Mouse (Mus musculus): Measurements from ENCODE around the gene Arhgap23.

The Arhgap23 gene

DNA sequence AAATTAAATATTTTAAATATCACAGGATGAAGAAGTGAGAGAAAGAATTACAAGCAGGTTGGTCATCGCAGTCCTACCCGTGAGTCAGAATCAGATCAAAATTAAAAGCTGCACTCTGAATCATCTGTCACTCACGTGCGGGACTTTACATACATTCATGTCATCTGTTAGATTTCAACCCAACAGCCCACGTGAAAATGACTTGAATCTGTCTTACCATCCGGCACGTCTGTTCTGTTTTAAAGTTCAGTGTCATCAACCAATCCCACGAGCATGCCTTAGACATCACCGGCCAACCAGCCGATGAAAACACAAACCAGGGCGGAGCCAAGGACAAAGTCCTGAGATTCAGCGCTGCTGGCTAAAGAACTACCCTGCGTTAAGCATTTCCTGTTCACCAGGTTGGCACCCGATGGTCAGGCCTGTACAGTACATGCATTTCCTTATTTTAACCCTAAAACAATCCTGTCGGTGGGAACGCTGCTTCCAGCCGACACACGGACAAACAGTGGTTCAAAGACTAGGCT, 113.0 kb downstream of the Arhgap23 start:
- intact Hi-C loops (cut with DNase I), result loop anchor here (5.0 kb wide), 1 partner anchor 34 kb away; no protein-coding TSS in a partner anchor

DNA sequence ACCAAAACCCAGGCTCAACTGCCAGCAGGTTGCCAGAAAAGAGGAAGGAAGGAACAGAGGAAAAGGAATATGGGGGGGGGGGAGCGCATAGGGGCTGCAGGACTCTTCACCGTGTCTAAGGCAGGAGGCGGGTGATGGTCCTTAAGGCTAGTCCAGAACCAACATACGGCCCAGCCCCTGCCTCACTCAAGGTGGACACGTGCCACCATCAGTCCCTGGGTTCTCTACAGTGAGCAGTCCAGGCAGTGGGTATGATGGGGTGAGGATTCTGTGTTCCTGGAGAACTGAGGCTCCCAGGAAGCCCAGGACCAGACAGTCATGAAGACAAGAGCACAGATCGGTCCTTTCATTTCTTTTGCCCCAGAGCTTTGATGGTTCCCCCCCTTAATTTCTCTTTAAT, 114.7 kb downstream of the Arhgap23 start:
- intact Hi-C loops (cut with DNase I), result loop anchor here (5.0 kb wide), 2 partner anchors 47 to 92 kb away; partner anchors contain the start of gene Srcin1

DNA sequence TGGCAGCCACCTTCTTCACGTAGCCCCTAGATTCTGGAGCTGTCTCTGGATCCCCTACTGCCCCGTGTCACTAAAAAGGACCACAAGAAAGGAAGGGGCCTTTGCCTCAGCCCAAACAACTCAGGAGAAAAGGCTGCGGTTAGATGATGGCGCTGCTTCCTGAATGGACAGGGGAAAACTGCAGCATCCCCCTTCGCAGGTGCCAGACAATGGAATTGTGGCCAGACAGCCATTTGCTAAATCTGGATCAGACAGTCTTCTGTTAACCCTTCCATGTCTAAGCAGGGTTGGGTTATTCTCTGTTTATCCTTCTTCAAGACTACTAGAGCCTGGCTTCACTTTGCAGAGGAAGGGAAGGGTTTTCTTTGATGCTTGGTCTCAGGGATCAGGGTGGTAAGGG, 115.6 kb downstream of the Arhgap23 start:
- intact Hi-C loops (cut with DNase I), result loop anchor here (5.0 kb wide), 2 partner anchors 46 to 91 kb away; partner anchors contain the start of gene Srcin1

DNA sequence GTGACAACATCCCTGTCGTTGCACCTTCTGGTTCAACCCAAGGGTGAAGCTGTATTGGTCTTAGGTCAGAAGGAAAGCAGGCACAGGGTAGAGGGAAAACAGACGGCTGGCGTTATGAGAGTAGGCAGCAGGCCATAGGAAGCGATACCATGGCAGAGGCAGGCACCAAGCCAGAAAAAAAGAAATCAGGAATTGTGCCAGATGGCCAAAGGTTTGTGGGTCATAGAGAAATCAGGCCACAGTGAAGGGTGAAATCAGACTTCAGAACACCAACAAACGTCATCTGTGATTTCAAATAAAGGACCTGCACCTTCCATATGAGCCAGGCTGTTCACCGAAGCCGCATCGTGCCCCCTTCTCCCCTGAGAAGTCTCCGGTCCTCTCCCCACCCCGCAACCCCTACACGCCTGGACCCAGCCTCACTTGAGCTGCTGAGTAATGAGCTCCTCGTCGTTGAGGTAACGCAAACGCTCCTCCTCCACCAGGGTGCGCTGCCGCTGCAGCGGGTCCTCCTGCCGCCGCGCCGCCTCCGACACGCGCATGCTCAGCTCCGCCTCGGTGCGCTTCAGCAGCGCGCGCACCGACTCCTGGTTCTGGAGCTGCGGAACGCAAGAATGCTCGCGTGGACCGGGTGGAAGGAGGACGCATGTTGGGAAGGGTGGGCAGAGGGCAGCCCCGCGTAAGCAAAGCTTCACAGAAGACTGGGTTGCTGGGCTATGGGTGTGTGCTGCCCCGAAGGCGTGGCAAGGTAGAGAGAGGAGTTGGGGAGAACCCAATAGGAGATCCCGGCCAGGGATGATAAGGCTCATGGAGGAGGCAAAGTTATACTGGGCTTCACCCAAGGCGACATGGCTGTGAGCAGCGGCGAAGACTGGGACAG, 116.3 kb downstream of the Arhgap23 start:
- intact Hi-C loops (cut with DNase I), result loop anchor here (5.0 kb wide), 2 partner anchors 46 to 91 kb away; partner anchors contain the start of gene Srcin1

DNA sequence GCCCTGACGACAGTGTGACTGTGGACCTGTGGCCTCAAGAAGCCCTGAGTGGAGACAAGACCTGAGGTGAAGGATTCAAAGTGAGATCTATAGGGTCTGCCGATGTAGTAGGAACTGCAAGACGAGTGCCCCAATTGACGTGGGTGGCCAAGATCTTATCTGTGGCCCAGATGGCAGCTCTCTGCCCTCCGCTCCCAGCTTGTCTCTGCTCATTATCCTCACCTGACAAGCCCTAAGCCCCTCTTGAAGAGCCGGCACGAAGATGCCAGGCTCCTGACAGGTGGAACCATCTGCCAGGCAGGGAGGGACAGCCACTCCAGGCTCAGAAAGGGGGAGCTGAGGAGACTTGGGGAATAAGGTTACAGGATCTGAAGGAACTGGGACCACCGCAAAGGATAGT, 117.0 kb downstream of the Arhgap23 start:
- intact Hi-C loops (cut with DNase I), result loop anchor here (5.0 kb wide), 2 partner anchors 45 to 90 kb away; partner anchors contain the start of gene Srcin1

DNA sequence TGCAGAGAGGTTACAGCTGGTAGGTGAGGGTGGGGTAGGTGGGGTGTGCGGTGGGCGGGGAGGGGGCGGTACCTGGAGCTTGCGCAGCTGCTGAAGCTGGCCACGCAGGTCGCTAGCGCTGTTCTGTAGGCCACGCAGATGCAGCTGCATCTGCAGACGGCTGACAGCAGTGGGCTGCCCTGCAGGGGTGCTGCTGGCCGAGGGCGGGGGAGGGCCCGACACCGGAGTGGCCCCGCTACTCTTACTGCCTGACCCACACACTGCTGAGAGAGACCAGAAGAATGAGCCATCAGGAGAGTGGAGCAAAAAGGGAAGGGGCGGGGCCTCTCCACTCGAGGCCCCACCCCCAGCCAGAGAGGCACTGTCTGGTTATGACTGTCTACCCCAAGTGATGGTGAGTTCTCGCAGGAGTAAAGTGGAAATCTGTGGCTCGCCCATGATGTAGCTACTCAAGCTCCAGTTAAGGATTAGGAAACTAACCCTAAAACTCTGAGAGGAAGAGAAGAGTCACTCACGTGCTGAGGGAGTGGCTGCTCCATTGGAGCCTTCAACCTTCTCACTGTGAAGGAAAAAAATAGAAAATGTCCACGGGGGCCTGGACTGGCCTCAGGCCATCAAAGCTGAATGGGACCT, 117.7 kb downstream of the Arhgap23 start:
- intact Hi-C loops (cut with DNase I), result loop anchor here (5.0 kb wide), 2 partner anchors 44 to 89 kb away; partner anchors contain the start of gene Srcin1

DNA sequence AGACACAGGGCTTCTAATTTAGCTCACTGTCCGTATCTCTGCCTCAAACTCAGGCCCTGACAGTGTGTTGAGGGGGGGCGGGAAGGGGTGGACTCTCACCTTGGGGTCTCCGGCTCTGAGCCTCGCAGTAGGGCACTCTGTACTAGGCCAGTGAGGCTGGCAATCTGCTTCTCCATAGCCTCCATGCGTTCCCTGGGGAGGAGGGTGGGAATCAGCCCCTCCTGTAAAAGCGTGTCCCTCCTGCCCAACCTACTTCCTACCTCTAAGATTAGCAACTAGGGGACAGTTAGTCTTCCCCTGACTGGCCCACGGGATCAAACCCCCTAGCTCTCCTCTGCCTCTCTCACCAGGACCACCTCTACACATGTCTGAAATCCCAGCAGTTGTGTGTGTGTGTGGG, 118.3 kb downstream of the Arhgap23 start:
- intact Hi-C loops (cut with DNase I), result loop anchor here (5.0 kb wide), 2 partner anchors 44 to 89 kb away; partner anchors contain the start of gene Srcin1

DNA sequence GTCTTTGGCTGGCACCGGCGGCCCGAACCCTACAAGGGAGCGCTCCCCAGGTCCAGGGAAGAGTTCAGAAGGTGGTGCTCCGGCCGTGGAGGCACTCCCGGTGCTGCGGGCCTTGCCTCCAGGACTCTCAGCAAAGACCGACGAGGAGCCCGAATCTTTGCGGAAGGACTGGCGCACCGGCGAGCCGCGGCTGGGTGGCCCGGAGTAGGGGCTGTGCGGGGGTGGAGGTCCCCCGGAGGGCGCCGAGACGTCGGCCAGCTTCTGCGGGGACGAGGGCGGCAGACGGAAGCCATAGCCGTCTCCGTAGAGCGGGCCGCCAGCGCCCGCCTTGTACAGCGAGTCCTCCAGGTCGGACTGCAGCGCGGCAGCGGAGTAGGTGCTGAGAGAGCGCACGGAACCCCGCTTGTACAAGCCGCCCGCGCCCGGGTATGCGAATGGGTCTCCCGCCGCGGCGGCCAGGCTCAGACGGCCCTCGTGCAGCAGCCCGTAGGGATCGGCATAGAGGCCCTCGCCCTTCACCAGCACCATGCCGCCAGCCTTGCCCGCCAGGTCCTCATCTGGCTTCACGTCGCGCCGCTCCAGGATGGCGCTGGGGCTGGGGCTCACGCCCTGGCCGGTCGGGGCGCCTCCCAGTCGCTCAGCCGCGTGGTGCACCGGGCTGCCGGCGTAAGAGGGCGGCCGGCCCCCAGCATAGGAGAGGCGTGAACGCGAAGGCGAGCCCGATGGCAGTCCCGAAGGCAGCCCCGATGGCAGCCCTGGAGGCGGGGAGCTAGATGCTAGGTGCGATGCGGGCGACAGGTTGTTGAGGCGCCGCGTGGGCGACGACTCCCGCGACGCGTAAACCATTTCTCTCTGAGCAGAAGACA, 119.3 kb downstream of the Arhgap23 start:
- intact Hi-C loops (cut with DNase I), result loop anchor here (5.0 kb wide), 2 partner anchors 43 to 88 kb away; partner anchors contain the start of gene Srcin1

DNA sequence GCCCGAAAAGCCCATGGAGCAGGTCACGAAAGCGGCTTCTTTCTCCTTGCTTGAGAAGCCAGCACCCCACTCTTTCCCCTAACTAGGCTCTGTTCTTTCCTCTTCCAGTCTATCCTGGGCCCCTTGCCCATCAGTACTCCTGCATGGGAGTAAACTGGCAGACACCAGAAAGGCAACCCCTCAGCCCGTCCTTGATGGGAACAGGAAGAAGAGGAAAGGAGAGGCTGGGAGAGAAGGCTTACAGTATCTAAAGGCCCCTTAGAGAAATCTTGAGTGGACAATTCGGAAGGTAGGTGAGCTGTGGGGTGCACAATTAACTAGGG, 119.9 kb downstream of the Arhgap23 start:
- intact Hi-C loops (cut with DNase I), result no loop called here

DNA sequence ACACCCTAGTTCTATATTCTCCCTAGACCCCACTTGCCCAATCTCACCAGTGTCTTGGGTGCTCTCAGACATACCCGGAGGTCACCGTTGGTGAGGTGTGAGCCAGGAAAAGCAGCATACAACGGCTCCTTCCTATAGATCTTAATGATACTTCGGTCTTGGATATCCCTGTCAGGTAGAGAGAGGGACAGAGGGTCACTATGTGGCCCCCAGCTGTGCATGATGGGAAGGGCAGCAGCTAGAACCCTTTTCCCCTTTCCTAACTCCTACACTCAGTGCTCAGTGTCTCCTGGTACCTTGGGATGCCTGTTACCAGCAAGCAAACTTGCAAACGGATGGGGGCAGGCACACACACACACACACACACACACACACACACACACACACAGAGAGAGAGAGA, 120.3 kb downstream of the Arhgap23 start:
- intact Hi-C loops (cut with DNase I), result no loop called here

DNA sequence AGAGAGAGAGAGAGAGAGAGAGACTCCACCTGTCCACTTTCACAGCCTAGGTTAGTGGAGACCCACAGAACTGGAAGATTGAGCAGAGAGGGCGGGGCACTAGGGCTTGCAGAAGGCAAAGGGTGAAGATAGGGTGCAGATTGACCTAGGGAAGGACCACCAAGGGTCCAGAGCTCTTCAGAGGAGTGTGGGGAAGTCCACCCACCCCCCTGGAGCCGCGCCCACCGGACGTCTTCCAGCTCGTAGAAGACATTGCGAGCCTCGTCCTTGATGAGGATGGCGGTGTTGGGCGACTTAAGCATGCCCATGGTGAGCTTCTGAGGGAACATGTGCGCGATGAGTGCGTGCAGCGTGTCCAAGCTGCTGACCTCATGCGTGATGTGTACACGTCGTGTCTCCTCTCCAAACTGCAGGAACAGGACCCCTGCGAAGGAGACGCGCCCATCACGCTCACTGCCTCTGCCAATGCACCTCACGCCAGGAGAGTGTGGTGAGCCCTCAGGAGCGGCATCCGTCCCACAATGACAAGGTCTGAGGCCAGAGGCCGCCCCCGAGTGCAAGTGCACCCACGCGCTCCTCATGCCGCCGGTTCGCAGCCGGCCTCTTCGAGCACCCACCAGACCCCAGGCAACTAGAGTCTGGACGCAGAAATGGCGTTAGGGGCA, 120.9 kb downstream of the Arhgap23 start:
- intact Hi-C loops (cut with DNase I), result no loop called here

DNA sequence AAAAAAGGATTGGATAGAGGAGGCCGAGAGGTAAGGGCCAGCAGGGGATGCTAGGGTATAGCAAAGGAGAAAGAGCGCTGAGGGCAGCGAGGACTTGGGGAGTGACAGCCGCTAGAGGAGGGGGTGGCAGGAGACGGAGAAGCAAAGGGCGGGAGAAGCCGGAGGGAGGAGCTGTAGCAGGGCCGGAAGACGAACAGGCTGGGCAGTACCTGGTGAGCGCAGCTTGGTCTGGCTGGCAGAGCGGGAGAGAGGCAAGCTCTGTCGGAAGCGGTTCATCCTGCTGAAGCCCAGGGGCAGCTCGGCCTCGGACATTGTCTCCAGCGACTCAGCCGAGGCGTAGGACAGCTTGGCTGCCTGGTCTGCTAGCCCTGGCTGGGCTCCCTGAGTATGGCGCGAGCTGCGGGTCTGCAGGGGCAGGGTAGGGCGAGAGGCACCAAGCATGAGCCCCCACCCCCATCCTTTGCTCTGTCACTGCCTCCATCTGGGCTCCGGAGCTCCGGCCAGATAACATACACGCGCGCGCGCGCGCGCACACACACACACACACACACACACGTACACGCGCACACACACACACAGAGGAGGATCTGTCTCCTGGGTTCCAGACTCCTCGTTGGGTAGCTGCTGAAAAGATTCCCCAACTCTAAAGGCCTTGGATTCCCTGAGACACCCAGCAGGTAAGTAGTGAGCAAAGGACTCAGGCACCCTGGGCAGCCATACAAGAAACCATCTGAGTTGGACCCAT, 121.7 kb downstream of the Arhgap23 start:
- intact Hi-C loops (cut with DNase I), result no loop called here

DNA sequence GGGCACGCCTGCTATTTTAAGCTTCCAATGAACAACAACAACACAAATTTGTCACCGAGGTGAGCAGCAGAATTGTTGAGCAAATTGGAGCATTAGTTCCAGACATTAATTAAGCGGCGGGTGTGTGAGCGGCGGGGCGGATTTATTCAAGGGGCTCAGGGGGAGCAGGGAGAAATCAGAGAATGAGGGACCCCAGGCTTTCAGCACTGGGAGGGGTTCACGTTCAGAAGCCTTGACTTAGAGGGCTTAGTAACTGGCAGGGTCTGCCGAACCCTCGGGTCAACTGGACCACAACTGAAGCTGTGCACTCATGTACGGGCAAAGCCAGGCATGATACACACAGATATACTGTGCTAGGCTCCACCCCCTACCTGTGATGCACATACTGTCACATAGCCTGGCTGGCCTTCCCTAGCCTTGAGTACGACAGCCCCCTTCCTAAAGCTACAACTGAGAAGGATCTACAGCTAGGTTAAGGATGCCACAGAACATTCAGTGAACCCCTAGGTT, 122.3 kb downstream of the Arhgap23 start:
- intact Hi-C loops (cut with DNase I), result no loop called here

DNA sequence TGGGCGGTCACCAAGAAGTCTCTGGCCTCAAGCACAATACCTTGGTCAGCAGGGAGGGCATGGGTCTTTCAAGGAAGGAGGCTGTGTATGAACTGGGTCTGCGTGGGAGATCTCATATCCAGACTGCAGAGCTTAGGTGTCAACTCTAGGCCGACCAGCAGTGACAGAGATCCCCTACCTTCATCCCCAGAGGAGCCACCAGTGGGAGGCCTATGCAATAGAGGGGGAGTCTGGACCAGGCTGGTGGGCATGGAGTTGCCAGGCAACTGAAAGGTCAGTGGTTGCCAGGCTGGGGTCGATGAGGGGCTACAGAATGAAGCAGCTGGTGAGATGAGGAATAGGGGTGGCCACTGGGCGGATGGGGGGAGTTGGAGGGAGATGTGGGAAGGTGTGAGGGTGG, 124.3 kb downstream of the Arhgap23 start:
- intact Hi-C loops (cut with DNase I), result no loop called here

DNA sequence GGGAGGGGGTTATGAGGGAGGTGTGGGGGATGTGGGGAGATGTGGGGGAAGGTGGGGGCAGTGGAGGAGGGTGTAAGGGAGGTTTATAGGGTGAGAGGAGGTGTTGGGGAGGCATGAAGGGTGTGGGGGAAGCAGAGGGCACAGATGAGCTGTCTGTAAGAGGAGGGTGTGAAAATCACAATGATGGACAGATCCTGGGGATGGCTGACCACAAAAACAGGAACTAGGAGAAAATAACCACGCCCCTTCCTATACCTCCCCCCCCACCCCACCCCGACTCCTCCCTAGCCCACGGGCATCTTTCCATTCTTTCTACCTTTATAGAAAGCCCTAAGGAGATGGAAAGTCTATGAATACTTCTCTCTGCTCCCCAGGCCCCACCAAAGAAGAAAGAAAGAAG, 124.8 kb downstream of the Arhgap23 start:
- intact Hi-C loops (cut with DNase I), result no loop called here

DNA sequence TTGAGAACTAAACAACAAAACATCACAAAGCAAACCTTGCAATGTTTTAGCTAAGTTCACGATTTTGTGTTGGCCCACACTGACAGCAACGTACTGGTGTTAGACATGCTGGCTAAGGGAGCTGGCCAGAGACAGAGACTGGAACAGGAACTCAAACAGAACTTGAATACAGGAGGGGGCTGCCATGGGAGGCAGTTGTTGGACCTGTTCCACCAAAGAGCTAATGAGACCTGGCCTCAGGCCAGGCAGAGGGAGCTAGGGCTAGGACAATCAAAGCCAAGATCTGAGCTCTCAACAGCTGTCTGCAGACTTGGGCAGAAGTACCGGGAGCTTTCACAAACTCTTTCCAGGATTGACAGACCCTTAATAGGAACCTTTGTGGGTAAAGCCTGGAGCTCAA, 125.3 kb downstream of the Arhgap23 start:
- intact Hi-C loops (cut with DNase I), result no loop called here

DNA sequence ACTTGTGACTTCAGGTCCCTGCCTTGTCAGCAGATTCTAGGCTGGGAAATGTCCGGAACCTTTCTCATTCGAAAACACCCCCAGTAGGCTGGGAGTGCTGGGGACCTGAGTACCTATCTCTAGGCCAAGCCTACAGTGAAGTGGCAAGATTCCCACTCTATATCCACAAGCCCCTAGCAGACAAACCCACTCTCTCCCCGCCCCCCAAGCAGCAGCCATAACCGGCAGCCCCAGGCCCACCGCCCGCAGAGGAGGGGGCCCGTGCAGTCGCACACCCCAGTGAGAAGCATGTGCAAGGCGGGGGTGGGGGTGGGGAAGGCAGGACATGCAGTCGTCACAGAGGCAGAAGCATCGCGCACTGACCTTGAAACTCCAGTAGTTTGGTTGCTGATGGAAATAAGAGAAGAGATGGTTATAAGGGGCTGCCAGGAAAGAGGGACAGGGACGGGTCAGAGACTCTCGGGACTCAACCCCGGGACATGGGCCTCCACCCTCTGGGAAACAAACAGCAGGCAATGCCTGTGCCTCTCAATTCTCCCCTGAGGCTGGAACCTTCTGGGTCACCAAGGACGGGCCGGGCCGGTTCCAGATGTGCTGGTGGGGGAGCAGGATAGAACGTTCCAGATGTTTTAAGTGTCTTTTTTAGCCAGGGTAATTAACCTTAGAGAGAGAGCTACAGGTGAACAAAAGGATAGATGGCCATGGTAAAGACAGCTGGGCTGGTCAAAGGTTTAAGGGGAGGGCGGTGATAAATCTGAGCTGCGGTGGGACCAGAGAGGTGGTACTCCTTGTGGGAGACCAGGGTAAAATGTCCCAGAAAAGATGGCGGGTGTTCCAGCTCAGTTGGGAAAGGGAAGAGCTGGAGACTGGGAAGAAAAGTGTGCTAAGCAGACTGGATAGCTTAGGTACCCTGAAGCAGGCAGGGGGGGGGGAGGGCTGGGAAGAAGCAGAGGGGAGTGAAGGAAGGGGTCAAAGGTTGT, 127.1 kb downstream of the Arhgap23 start:
- intact Hi-C loops (cut with DNase I), result no loop called here

DNA sequence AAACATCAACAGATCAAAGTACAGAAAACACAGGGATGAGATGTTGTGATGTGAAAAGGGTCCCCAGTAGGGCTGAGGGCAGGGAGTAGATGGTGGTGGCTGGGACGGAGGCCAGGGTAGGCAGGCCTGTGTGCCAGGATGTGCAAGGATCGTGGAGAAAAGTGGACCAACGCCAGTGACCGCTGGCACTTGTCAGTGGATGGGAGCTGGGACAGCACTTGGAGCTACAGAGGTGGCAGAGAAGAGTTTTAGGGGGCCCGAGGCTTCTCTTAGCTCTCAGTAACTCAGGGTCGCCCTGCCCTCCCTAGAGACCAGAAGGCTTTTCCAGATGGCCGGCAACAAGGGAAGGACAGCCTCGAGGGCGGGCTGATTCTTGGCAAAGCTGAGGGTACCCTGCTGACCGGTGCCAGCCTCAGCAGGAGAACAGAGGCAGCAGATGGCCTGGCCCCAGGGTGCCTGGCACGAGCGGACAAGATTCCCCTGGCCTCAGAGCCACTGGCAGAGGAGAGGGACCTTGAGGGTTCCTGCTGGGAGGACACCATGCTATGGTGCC, 127.9 kb downstream of the Arhgap23 start:
- intact Hi-C loops (cut with DNase I), result no loop called here
